Comparison of ENCODE assay signal across 7 mouse cellular contexts in the genomic region with DNA sequence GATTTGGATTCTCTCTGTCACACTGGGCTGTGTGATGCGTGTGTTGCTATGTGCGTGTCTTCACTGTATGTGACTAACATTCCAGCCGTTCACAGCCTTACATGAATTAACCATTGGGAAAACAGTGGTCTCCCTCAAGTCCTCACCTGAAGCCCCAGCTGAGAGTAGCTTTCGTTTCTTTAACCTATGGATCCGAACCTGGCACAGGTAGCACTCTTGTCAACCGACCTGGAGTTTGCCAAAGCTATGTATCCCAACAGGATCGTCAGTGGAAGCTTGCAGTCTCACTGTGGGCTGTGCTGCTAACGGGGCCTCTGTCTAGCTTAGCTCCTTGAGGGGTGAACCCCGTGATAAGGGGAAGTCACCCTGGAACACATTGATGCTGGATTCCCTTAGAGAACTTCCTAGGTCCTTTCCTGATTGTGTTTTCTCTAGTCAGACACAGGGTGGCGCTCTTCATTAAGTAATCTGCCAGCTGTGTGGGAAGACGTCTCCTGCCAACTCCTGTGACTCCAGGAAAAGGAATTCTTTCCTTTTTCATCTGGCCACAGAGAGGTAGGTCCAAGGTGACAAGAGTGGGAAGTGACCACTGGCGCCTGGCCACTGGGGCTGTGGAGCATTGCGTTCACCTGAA. TPM values are rescaled to one million over a fixed set of nuclear protein-coding genes. Genes with fewer than 3 reads are reported as not detected.
DNase-seq lines count a peak whose midpoint lies in the region; ATAC-seq lines count a peak whose summit lies in the region.

No protein-coding gene starts in this region.

- peaks cover 11% of the 10 kb centered on the region; the same call in 1 of the 2 replicates for H3K4me1 ChIP-seq in heart, embryonic 16.5 days (ENCODE audit: control insufficient read depth, insufficient read depth, low read length)

- peak overlapping the region; percentile 37 for H3K4me2 ChIP-seq in heart, embryonic 16.5 days (ENCODE audit: low read depth, low read length)

- peaks cover 26% of the 10 kb centered on the region for H3K27me3 ChIP-seq in heart, embryonic 16.5 days (ENCODE audit: control insufficient read depth, insufficient read depth, low read length)

- peak; percentile 33; the same call in 1 of the 2 replicates for ATAC-seq in heart, embryonic 16.5 days (replicated peaks; ENCODE audit: extremely low read depth, insufficient read depth, low FRiP score)

- H3K36me3 ChIP-seq in heart, embryonic 16.5 days (ENCODE audit: control insufficient read depth, insufficient read depth) = peaks cover 10% of the 10 kb centered on the region

- no peak overlapping the region for H3K4me3 ChIP-seq in heart, embryonic 16.5 days (ENCODE audit: low read length)

- no peaks in the 10 kb centered on the region for H3K9me3 ChIP-seq in heart, embryonic 16.5 days (replicated peaks; ENCODE audit: control insufficient read depth, low read length)

- H3K9ac ChIP-seq in heart, embryonic 16.5 days (ENCODE audit: low read length) = no peak overlapping the region

- H3K27ac ChIP-seq in heart, embryonic 16.5 days (ENCODE audit: low read length) = no peak overlapping the region

- 40% methylated on average over 13 of the region's 13 CpGs for WGBS in heart, embryonic 16.5 days

- peak; percentile 39 for DNase-seq in MEL-GATA-1-ER (ENCODE audit: extremely low read depth, low read depth)
- peak; percentile 86 for DNase-seq in brain, adult 2 months (ENCODE audit: low read depth, low spot score)
- DNase-seq in fibroblast of lung, adult 2 months (ENCODE audit: low read depth) = peak; percentile 61
- DNase-seq in kidney, postnatal 25 days = peak; percentile 64 to 66
- peak; percentile 80 for DNase-seq in lung, postnatal 10 days
- DNase-seq in retina, postnatal 1 day = peak; percentile 89

RNA-seq across cellular contexts. Expression of a gene that starts 24.2 kb away (rescaled TPM):
- 2.0 and 2.7 TPM in 2 replicates for polyA plus RNA-seq in heart, embryonic 16.5 days (2015; fragmentation: Nextera tagmentation; extraction: Ambion mirVana)

RNA-seq across cellular contexts. Expression of a gene that starts 24.2 kb away (rescaled TPM):
- not detected in 2 replicates for polyA plus RNA-seq in heart, embryonic 16.5 days (2015; fragmentation: Nextera tagmentation; extraction: Ambion mirVana)

RNA-seq across cellular contexts. Expression of a gene that starts 24.5 kb away (rescaled TPM):
- 57.1 and 68.3 TPM in 2 replicates for polyA plus RNA-seq in heart, embryonic 16.5 days (2015; fragmentation: Nextera tagmentation; extraction: Ambion mirVana)

RNA-seq across cellular contexts. Expression of a gene that starts 55.5 kb away (rescaled TPM):
- polyA plus RNA-seq in heart, embryonic 16.5 days (2015; fragmentation: Nextera tagmentation; extraction: Ambion mirVana) = 5.1 and 5.3 TPM in 2 replicates

Comparison
In these comparisons a context has a peak if more than half of its experiments do, and no peak if none do; other contexts are left out.
1. DNase-seq: peak in every context shown above with its lines; median percentile 89 in retina, postnatal 1 day; 86 in brain, adult 2 months; 80 in lung, postnatal 10 days; 65 in kidney, postnatal 25 days; 61 in fibroblast of lung, adult 2 months; 39 in MEL-GATA-1-ER.